Mouse (Mus musculus) C2C12 (cell line): ENCODE data around the gene Tob2.

ENCODE experiments used
- CEBPB ChIP-seq: IDR thresholded peaks from one replicate; pipeline ENCODE4 v1.6.1; 2011; ENCODE audit warnings: low read depth, mild to moderate bottlenecking, control low read depth, moderate library complexity
- CTCF ChIP-seq: IDR thresholded peaks from one replicate; pipeline ENCODE4 v1.5.1; 2011; ENCODE audit not compliant: control insufficient read depth, insufficient read depth, insufficient read length
- FOSL1 ChIP-seq: IDR thresholded peaks from one replicate; pipeline ENCODE4 v1.8.0; 2011; ENCODE audit warnings: mild to moderate bottlenecking, low read length; ENCODE audit not compliant: poor library complexity, insufficient read depth, severe bottlenecking
- MAX ChIP-seq: IDR thresholded peaks from one replicate; pipeline ENCODE4 v1.6.1; 2011; ENCODE audit warnings: mild to moderate bottlenecking, control low read depth
- USF1 ChIP-seq: IDR thresholded peaks from one replicate; pipeline ENCODE4 v1.6.1; 2011; ENCODE audit warnings: low read depth, mild to moderate bottlenecking, control low read depth, moderate library complexity

GRCm38 (mm10) chr15:81804172-81804571, 54.4 kb downstream of the Tob2 start:
- TF ChIP-seq FOSL1 (no peak), CTCF (no peak), MAX (no peak), USF1 (no peak), CEBPB (no peak)
